Mouse (Mus musculus): ENCODE results near the gene Dnajc21. TPM values are rescaled to one million over a fixed set of nuclear protein-coding genes. Genes with fewer than 3 reads are reported as not detected.

Gene Dnajc21
- total and polyA plus RNA-seq, 2 experiments from 2014 or later = 2.3 to 7.7 TPM

DNA sequence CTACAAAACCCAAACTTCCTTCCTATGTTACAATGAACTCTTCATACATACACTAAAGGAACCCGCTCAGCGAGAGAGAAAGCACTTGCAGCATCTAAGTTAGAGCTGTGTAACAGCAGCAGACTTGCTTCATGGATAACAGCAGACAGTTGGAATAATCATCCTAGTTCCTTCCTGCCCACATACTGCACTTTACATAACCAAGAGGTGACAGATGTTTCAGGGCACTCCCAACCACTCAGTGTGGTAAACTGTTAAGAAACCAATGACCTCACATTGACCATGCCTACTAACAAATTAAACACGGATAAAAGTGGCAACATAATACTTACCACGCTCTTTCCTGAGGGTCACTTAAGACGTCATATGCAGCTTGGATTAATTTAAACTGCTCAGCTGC lies 6.8 kb downstream of the Dnajc21 start:
- H3K9me3 ChIP-seq (replicated peaks; ENCODE audit: control insufficient read depth, low read length) = no peaks in the 10 kb centered on the region
- no peaks in the 10 kb centered on the region for H3K27me3 ChIP-seq (ENCODE audit: control insufficient read depth, insufficient read depth, low read length)
- no peak overlapping the region for H3K4me2 ChIP-seq (ENCODE audit: low read depth, low read length)
- H3K4me3 ChIP-seq (ENCODE audit: low read depth, low read length) = no peak overlapping the region
- H3K4me1 ChIP-seq (ENCODE audit: control insufficient read depth, insufficient read depth) = no peaks in the 10 kb centered on the region
- TF ChIP-seq CTCF (IDR thresholded peaks at IDR 0.05; ENCODE audit: low read depth) (no peak), EP300 (IDR thresholded peaks at IDR 0.05; ENCODE audit: low read depth) (no peak)
- peaks cover 28% of the 10 kb centered on the region for H3K36me3 ChIP-seq (replicated peaks; ENCODE audit: control insufficient read depth, insufficient read depth, low read length)
- 86% methylated on average over 5 of the region's 5 CpGs for WGBS
- no peak overlapping the region for H3K9ac ChIP-seq (replicated peaks; ENCODE audit: low read depth, low read length)
- no peak for DNase-seq (ENCODE audit: low spot score)
- ATAC-seq (ENCODE audit: insufficient read depth, low read depth) = no peak
- no peak overlapping the region for H3K27ac ChIP-seq (ENCODE audit: low read depth)

DNA sequence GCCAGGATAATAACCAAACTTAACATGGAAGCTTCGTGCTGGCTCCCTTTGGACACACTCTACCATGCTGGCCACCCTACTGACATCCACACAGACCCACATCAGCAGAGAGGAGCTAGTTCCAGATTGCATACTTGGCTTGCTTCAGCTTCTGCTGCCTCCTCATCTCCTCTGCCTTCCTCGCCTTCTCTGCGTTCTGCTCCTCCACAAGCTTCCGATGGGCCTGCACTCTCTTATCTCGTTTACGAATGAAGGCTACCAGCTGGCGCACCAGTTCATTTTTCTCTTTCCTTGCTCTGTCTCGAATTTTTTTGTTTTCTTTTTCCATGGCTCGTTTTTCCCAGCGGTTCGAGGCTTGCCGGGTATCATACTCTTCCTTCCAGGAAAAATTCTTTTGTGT lies 9.3 kb downstream of the Dnajc21 start:
- no peak overlapping the region for H3K9ac ChIP-seq (replicated peaks; ENCODE audit: low read depth, low read length)
- peaks cover 28% of the 10 kb centered on the region for H3K36me3 ChIP-seq (replicated peaks; ENCODE audit: control insufficient read depth, insufficient read depth, low read length)
- TF ChIP-seq CTCF (IDR thresholded peaks at IDR 0.05; ENCODE audit: low read depth) (no peak), EP300 (IDR thresholded peaks at IDR 0.05; ENCODE audit: low read depth) (no peak)
- no peaks in the 10 kb centered on the region for H3K9me3 ChIP-seq (replicated peaks; ENCODE audit: control insufficient read depth, low read length)
- no peak for DNase-seq (ENCODE audit: low spot score)
- no peaks in the 10 kb centered on the region for H3K4me1 ChIP-seq (ENCODE audit: control insufficient read depth, insufficient read depth)
- no peaks in the 10 kb centered on the region for H3K27me3 ChIP-seq (ENCODE audit: control insufficient read depth, insufficient read depth, low read length)
- ATAC-seq (ENCODE audit: insufficient read depth, low read depth) = no peak
- H3K27ac ChIP-seq (ENCODE audit: low read depth) = no peak overlapping the region
- no peak overlapping the region for H3K4me2 ChIP-seq (ENCODE audit: low read depth, low read length)
- WGBS = 74% methylated on average over 12 of the region's 12 CpGs
- no peak overlapping the region for H3K4me3 ChIP-seq (ENCODE audit: low read depth, low read length)

DNA sequence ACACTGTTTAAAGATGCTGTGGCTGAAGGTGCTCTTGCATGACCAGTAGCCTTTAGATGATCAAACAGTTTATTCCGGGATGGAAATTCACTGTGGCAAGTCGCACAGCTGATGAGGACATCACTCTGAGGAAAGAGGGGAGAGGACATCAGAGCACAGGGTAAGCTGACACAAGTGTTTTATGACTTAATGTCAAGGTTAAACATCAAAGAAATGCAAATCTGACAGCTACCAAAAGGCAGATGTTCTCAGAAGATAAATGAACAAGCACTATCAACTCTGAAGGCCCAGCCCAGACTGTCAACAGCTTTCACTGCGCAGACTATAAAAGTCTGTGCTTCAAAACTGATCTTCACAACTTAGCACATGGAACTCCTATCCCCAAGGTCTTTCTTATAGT lies 23.2 kb downstream of the Dnajc21 start:
- WGBS = 81% methylated on average over 3 of the region's 3 CpGs
- Histone ChIP-seq H3K27ac (ENCODE audit: low read depth) (no peak overlapping the region), H3K4me2 (ENCODE audit: low read depth, low read length) (no peak overlapping the region), H3K4me1 (ENCODE audit: control insufficient read depth, insufficient read depth) (no peaks in the 10 kb centered on the region), H3K27me3 (ENCODE audit: control insufficient read depth, insufficient read depth, low read length) (no peaks in the 10 kb centered on the region), H3K36me3 (replicated peaks; ENCODE audit: control insufficient read depth, insufficient read depth, low read length) (peaks cover 45% of the 10 kb centered on the region), H3K9me3 (replicated peaks; ENCODE audit: control insufficient read depth, low read length) (no peaks in the 10 kb centered on the region), H3K9ac (replicated peaks; ENCODE audit: low read depth, low read length) (no peak overlapping the region), H3K4me3 (ENCODE audit: low read depth, low read length) (no peak overlapping the region)
- no peak for TF ChIP-seq EP300 (IDR thresholded peaks at IDR 0.05; ENCODE audit: low read depth)
- TF ChIP-seq CTCF (IDR thresholded peaks at IDR 0.05; ENCODE audit: low read depth) = no peak
- ATAC-seq (ENCODE audit: insufficient read depth, low read depth) = no peak
- no peak for DNase-seq (ENCODE audit: low spot score)

DNA sequence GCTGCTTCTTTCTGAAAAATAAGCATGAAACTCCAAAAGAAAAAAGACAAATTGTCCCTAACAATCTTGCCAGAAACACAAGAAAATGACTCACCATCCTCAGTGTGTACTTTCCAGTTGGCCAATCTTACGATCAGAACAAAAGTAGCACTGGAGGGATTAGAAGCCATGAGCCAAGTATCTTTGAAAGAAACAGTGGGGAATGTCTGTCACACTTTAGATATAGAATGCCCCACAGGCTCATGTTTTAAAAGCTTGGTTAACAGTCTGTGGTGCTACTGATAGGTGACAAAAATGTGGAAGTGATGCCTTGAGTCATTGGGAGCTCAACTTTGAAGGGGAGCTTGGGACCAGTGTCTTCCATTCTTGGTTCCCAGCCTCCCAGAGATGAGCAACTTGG lies 28.0 kb downstream of the Dnajc21 start:
- ATAC-seq (ENCODE audit: insufficient read depth, low read depth) (no peak), DNase-seq (ENCODE audit: low spot score) (no peak)
- Histone ChIP-seq H3K9ac (replicated peaks; ENCODE audit: low read depth, low read length) (no peak overlapping the region), H3K9me3 (replicated peaks; ENCODE audit: control insufficient read depth, low read length) (no peaks in the 10 kb centered on the region), H3K27ac (ENCODE audit: low read depth) (no peak overlapping the region), H3K4me2 (ENCODE audit: low read depth, low read length) (no peak overlapping the region), H3K36me3 (replicated peaks; ENCODE audit: control insufficient read depth, insufficient read depth, low read length) (peaks cover 24% of the 10 kb centered on the region), H3K4me3 (ENCODE audit: low read depth, low read length) (no peak overlapping the region), H3K4me1 (ENCODE audit: control insufficient read depth, insufficient read depth) (no peaks in the 10 kb centered on the region), H3K27me3 (ENCODE audit: control insufficient read depth, insufficient read depth, low read length) (no peaks in the 10 kb centered on the region)
- no peak for TF ChIP-seq EP300 (IDR thresholded peaks at IDR 0.05; ENCODE audit: low read depth)
- TF ChIP-seq CTCF (IDR thresholded peaks at IDR 0.05; ENCODE audit: low read depth) = no peak
- 67% methylated on average over 1 of the region's 1 CpGs for WGBS

DNA sequence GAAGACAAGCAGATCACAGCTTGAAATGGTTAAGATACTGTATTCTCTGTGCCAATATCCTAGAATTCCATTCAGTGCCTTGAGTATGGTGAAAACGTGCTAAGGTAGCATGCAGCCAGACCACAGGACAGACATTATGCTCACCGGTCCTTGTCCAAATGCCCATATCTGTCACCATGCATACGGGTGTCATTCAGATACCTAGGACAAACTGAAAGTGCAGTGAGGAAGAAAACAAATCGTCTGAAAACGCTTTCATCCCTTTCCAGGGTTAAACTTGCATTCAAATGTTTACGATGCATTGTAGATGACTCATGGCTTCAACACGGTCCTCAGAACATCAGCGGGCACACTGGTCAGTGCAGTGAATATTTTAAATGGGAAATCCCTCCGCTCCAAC lies 28.8 kb downstream of the Dnajc21 start:
- Histone ChIP-seq H3K9ac (replicated peaks; ENCODE audit: low read depth, low read length) (no peak overlapping the region), H3K36me3 (replicated peaks; ENCODE audit: control insufficient read depth, insufficient read depth, low read length) (peaks cover 20% of the 10 kb centered on the region), H3K27me3 (ENCODE audit: control insufficient read depth, insufficient read depth, low read length) (no peaks in the 10 kb centered on the region), H3K4me3 (ENCODE audit: low read depth, low read length) (no peak overlapping the region), H3K27ac (ENCODE audit: low read depth) (no peak overlapping the region), H3K4me1 (ENCODE audit: control insufficient read depth, insufficient read depth) (no peaks in the 10 kb centered on the region), H3K4me2 (ENCODE audit: low read depth, low read length) (no peak overlapping the region), H3K9me3 (replicated peaks; ENCODE audit: control insufficient read depth, low read length) (no peaks in the 10 kb centered on the region)
- DNase-seq (ENCODE audit: low spot score) = no peak
- ATAC-seq (ENCODE audit: insufficient read depth, low read depth) = no peak
- TF ChIP-seq CTCF (IDR thresholded peaks at IDR 0.05; ENCODE audit: low read depth) = no peak
- no peak for TF ChIP-seq EP300 (IDR thresholded peaks at IDR 0.05; ENCODE audit: low read depth)
- WGBS = 82% methylated on average over 9 of the region's 9 CpGs

DNA sequence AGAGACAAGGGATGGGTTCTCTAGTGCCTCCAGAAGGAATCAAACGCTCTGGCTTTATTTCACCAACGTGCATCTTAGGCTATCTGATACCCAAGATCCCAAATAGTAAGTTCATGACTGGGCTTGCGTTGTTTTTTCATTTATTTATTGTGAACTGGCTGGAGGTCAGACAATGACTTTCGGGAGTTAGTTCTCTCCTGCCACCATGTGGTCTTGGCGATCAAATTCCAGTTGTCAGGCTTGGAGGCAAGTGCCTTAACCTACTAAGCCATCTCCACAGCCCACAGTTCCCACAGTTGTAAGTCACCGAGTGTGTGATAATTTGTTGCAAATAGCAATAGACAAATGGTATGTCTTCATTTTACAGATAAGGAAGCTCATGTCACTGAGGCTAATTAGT lies 30.4 kb downstream of the Dnajc21 start:
- 60% methylated on average over 6 of the region's 6 CpGs for WGBS
- no peaks in the 10 kb centered on the region for H3K27me3 ChIP-seq (ENCODE audit: control insufficient read depth, insufficient read depth, low read length)
- H3K27ac ChIP-seq (ENCODE audit: low read depth) = no peak overlapping the region
- H3K4me2 ChIP-seq (ENCODE audit: low read depth, low read length) = no peak overlapping the region
- H3K4me3 ChIP-seq (ENCODE audit: low read depth, low read length) = no peak overlapping the region
- peaks cover 16% of the 10 kb centered on the region for H3K36me3 ChIP-seq (replicated peaks; ENCODE audit: control insufficient read depth, insufficient read depth, low read length)
- no peaks in the 10 kb centered on the region for H3K9me3 ChIP-seq (replicated peaks; ENCODE audit: control insufficient read depth, low read length)
- no peak for TF ChIP-seq EP300 (IDR thresholded peaks at IDR 0.05; ENCODE audit: low read depth)
- peak; percentile 33; the same call in 1 of the 2 replicates for TF ChIP-seq CTCF (IDR thresholded peaks at IDR 0.05; ENCODE audit: low read depth)
- no peaks in the 10 kb centered on the region for H3K4me1 ChIP-seq (ENCODE audit: control insufficient read depth, insufficient read depth)
- ATAC-seq (ENCODE audit: insufficient read depth, low read depth) (no peak), DNase-seq (ENCODE audit: low spot score) (no peak)
- no peak overlapping the region for H3K9ac ChIP-seq (replicated peaks; ENCODE audit: low read depth, low read length)

Data from heart, postnatal 0 days (tissue).